Mouse (Mus musculus): Measurements from ENCODE around the gene Rgs3.

DNA sequence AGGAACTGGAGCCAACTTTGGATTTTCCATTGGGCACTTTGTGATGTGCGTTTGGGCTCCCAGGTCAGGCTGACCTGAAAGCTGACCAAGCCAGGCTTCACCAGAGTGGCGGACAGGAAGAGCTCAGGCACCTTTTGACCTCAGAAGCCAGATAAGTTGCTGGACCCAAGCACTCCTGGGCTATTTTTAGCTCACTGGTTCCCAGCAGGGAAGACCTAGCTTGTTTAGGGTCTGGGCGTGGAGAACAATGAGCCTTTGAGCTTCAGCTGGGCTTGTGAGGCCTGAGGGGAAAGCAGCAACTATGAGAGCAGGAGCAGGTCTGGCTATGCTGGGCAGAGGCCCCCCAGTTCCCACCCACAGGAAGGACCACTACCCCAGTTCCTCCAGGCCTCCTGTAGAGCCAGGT is 162.4 kb downstream of the Rgs3 start:
- TF ChIP-seq GATA1 (IDR thresholded peaks at IDR 0.05; ENCODE audit: borderline replicate concordance, low read length) (no peak), FLI1 (IDR thresholded peaks at IDR 0.05; ENCODE audit: low read length) (no peak)
